Comparison of ENCODE assay signal across 8 mouse cellular contexts in the genomic region with DNA sequence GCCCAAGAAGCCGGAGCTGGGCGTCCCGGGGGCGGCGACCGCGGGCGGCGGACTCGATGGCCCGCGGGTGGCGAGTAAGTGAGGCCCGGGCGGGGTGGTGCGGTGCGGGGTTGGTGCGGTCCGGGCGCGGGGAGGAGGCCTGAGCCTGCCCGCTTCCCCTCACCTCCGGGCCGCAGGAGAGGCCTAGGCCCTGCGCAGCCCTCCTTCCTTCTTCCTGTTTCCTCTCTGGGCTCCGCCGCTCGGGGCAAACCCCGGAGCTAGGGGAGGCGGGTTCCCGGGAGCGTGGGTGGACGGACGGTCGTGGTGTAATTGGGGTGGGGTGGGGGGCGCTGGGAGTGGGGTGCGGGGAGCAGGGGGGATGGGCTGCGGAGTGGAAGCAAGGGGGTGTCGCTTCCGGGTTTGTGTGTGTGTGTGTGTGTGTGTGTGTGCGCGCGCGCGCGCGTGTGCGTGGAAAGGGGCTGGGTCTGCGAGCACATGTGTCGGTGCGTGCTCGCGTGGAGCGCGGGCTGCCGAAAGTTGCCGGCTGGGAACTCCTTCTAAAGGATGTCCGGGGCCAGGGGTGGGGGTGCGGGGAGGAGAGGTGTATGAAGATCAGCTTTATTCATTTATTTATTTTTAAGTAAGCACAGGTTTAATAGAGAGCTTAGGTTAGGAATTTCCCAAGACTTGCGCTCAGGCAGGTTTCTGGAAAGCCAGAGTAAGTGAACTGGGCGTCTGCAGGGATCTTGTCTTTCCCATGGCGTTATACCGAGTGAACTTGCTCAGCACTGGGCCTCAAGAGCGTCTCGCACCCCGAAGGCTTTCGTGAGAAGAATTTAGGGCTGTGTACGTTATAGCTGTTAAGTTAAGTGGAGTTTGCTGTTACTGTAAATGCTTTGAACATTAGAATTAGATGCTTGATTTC. TPM values are rescaled to one million over a fixed set of nuclear protein-coding genes. Genes with fewer than 3 reads are reported as not detected.
DNase-seq lines count a peak whose midpoint lies in the region; ATAC-seq and TF ChIP-seq lines count a peak whose summit lies in the region.

No protein-coding gene starts in this region.

- peak; percentile 69 for TF ChIP-seq POLR2A in CH12.LX (IDR thresholded peaks at IDR 0.05; ENCODE audit: low read depth, low read length)

- peaks cover 56% of the 10 kb centered on the region for H3K79me2 ChIP-seq in CH12.LX (replicated peaks; ENCODE audit: control insufficient read depth, extremely low read depth, insufficient read depth, poor library complexity, severe bottlenecking)

- H3K4me3 ChIP-seq in CH12.LX (replicated peaks in 1 of 3; ENCODE audit: low read depth in 2 of 3, low read length in 2 of 3, poor library complexity in 1 of 3), result peak overlapping the region; percentile 90 to 96 (median 92)
- H3K4me3 ChIP-seq in forebrain, embryonic 14.5 days (ENCODE audit: low read depth, low read length), result peak overlapping the region; percentile 98
- H3K4me3 ChIP-seq in liver, postnatal 0 days (ENCODE audit: low read depth, low read length), result peak overlapping the region; percentile 81
- peak overlapping the region; percentile 90 for H3K4me3 ChIP-seq in neural tube, embryonic 13.5 days

- H3K9me3 ChIP-seq in CH12.LX (replicated peaks; ENCODE audit: low read length), result no peaks in the 10 kb centered on the region
- no peaks in the 10 kb centered on the region for H3K9me3 ChIP-seq in forebrain, embryonic 14.5 days (replicated peaks; ENCODE audit: control insufficient read depth, low read length)
- H3K9me3 ChIP-seq in liver, postnatal 0 days (ENCODE audit: low read length), result no peaks in the 10 kb centered on the region
- no peaks in the 10 kb centered on the region for H3K9me3 ChIP-seq in neural tube, embryonic 13.5 days

- WGBS in forebrain, embryonic 14.5 days, result 1% methylated on average over 32 of the region's 68 CpGs
- under 1% methylated on average over 37 of the region's 68 CpGs for WGBS in liver, postnatal 0 days (ENCODE audit: insufficient replicate concordance)
- WGBS in neural tube, embryonic 13.5 days, result under 1% methylated on average over 56 of the region's 68 CpGs

- H3K27me3 ChIP-seq in CH12.LX (replicated peaks), result no peaks in the 10 kb centered on the region
- no peaks in the 10 kb centered on the region for H3K27me3 ChIP-seq in forebrain, embryonic 14.5 days (replicated peaks; ENCODE audit: control insufficient read depth, insufficient read depth, low read length)
- H3K27me3 ChIP-seq in liver, postnatal 0 days (ENCODE audit: insufficient read depth, low read length), result no peaks in the 10 kb centered on the region
- no peaks in the 10 kb centered on the region for H3K27me3 ChIP-seq in neural tube, embryonic 13.5 days

- dilution Hi-C loops in CH12.LX (cut with MboI; ENCODE audit: extremely low pct_ligation_motif_present, extremely low pct_unique_long_range_greater_than_20kb, low sequenced_read_pairs), result no loop called here

- peak; percentile 52 for DNase-seq in CH12.LX (ENCODE audit: extremely low read depth)
- DNase-seq in brain, embryonic 18.5 days (ENCODE audit: low read depth, low spot score), result peak; percentile 32
- peak; percentile 65 for DNase-seq in forebrain, embryonic 14.5 days (ENCODE audit: low spot score)
- DNase-seq in heart, postnatal 10 days, result peak; percentile 68 to 78
- DNase-seq in kidney, postnatal 4 days, result peak; percentile 75 to 86
- DNase-seq in liver, postnatal 0 days, result peak; percentile 84
- DNase-seq in testis, postnatal 14 days (ENCODE audit: low spot score), result peak; percentile 83

- peak; percentile 53 for ATAC-seq in forebrain, embryonic 14.5 days
- ATAC-seq in liver, postnatal 0 days, result peak; percentile 58
- peak; percentile 75 for ATAC-seq in neural tube, embryonic 13.5 days (ENCODE audit: low read depth)

- peaks cover 9 to 42% of the 10 kb centered on the region in 2 experiments for H3K4me1 ChIP-seq in CH12.LX (ENCODE audit: control insufficient read depth in 1 of 2, insufficient read depth in 2 of 2)
- peaks cover 19% of the 10 kb centered on the region for H3K4me1 ChIP-seq in forebrain, embryonic 14.5 days (ENCODE audit: control insufficient read depth, insufficient read depth, low read length)
- H3K4me1 ChIP-seq in liver, postnatal 0 days (ENCODE audit: insufficient read depth), result peaks cover 41% of the 10 kb centered on the region
- peaks cover 52% of the 10 kb centered on the region for H3K4me1 ChIP-seq in neural tube, embryonic 13.5 days (replicated peaks)

- intact Hi-C loops in heart, postnatal 10 days (cut with DNase I), result loop anchor here (5.0 to 10.0 kb wide), 2 partner anchors 46 to 284 kb away; no protein-coding TSS in a partner anchor

- no peak for TF ChIP-seq EP300 in CH12.LX (IDR thresholded peaks at IDR 0.05; ENCODE audit: low read length)
- no peak for TF ChIP-seq EP300 in liver, postnatal 0 days (IDR thresholded peaks at IDR 0.05; ENCODE audit: low read depth)

- peaks cover 7 to 35% of the 10 kb centered on the region in 2 experiments for H3K36me3 ChIP-seq in CH12.LX (replicated peaks in 1 of 2; ENCODE audit: control insufficient read depth in 1 of 2, insufficient read depth in 1 of 2, low read length in 1 of 2)
- H3K36me3 ChIP-seq in forebrain, embryonic 14.5 days (ENCODE audit: control insufficient read depth, insufficient read depth, low read length), result no peaks in the 10 kb centered on the region
- peaks cover 7% of the 10 kb centered on the region; the same call in 1 of the 2 replicates for H3K36me3 ChIP-seq in liver, postnatal 0 days (replicated peaks; ENCODE audit: insufficient read depth, low read length)
- no peaks in the 10 kb centered on the region for H3K36me3 ChIP-seq in neural tube, embryonic 13.5 days

- peak overlapping the region; percentile 95 for H3K9ac ChIP-seq in CH12.LX (ENCODE audit: insufficient read depth, low read depth)
- H3K9ac ChIP-seq in forebrain, embryonic 14.5 days (ENCODE audit: low read length), result peak overlapping the region; percentile 83
- peak overlapping the region; percentile 88 for H3K9ac ChIP-seq in liver, postnatal 0 days (replicated peaks)
- peak overlapping the region; percentile 97 for H3K9ac ChIP-seq in neural tube, embryonic 13.5 days

- no peak for TF ChIP-seq RAD21 in CH12.LX (IDR thresholded peaks at IDR 0.05; ENCODE audit: low read depth, low read length)

- peak overlapping the region; percentile 26; the same call in 1 of the 2 replicates for H3K4me2 ChIP-seq in CH12.LX (ENCODE audit: insufficient read depth, low read depth, poor library complexity, severe bottlenecking)
- H3K4me2 ChIP-seq in forebrain, embryonic 14.5 days (ENCODE audit: low read length), result peak overlapping the region; percentile 79
- H3K4me2 ChIP-seq in liver, postnatal 0 days (ENCODE audit: low read depth, low read length), result peak overlapping the region; percentile 89
- peak overlapping the region; percentile 93 for H3K4me2 ChIP-seq in neural tube, embryonic 13.5 days

- H3K27ac ChIP-seq in CH12.LX (ENCODE audit: insufficient read depth, low read depth), result peak overlapping the region; percentile 74
- H3K27ac ChIP-seq in forebrain, embryonic 14.5 days (ENCODE audit: low read depth, low read length), result peak overlapping the region; percentile 96
- peak overlapping the region; percentile 99 for H3K27ac ChIP-seq in liver, postnatal 0 days (ENCODE audit: low read depth)
- peak overlapping the region; percentile 99 for H3K27ac ChIP-seq in neural tube, embryonic 13.5 days (replicated peaks)

- in situ Hi-C loops in CH12.LX (cut with MboI; ENCODE audit: low pct_ligation_motif_present, low pct_unique_long_range_greater_than_20kb, low sequenced_read_pairs), result no loop called here

- TF ChIP-seq CTCF in CH12.LX (conservative IDR thresholded peaks at IDR 0.05 in 1 of 2, IDR thresholded peaks at IDR 0.05 in 1 of 2; ENCODE audit: low read depth in 2 of 2, low read length in 2 of 2), result no peak
- TF ChIP-seq CTCF in liver, postnatal 0 days (IDR thresholded peaks at IDR 0.05; ENCODE audit: low read depth), result no peak

TF ChIP-seq in CH12.LX, 34 proteins besides CTCF, POLR2A, EP300 and RAD21 (continues in another document):
- peak; percentile 62 for TF ChIP-seq TCF12 (IDR thresholded peaks at IDR 0.05; ENCODE audit: low read depth, low read length)
- peak; percentile 90 for TF ChIP-seq MYC (IDR thresholded peaks at IDR 0.05; ENCODE audit: low read depth, low read length)
- peak; percentile 64 for TF ChIP-seq NRF1 (IDR thresholded peaks at IDR 0.05; ENCODE audit: low read depth, low read length)
- TF ChIP-seq MEF2A (IDR thresholded peaks at IDR 0.05; ENCODE audit: borderline replicate concordance, low read depth, low read length), result no peak
- TF ChIP-seq PAX5 (IDR thresholded peaks at IDR 0.05; ENCODE audit: low read length), result no peak
- peak; percentile 69 for TF ChIP-seq HCFC1 (IDR thresholded peaks at IDR 0.05; ENCODE audit: low read depth, low read length)
- TF ChIP-seq SIN3A (IDR thresholded peaks at IDR 0.05; ENCODE audit: low read length), result peak; percentile 91
- 0 out of 2 replicates have a peak, but pooled peaks have one; percentile 8 for TF ChIP-seq ZMIZ1 (IDR thresholded peaks at IDR 0.05; ENCODE audit: low read depth, low read length)
- TF ChIP-seq MXI1 (IDR thresholded peaks at IDR 0.05; ENCODE audit: low read depth, low read length), result peak; percentile 93
- TF ChIP-seq UBTF (IDR thresholded peaks at IDR 0.05; ENCODE audit: low read depth, low read length), result peak; percentile 88; the same call in 1 of the 2 replicates
- TF ChIP-seq TBP (conservative IDR thresholded peaks at IDR 0.05; ENCODE audit: low read depth, low read length), result no peak
- peak; percentile 76; the same call in 1 of the 2 replicates for TF ChIP-seq CHD1 (IDR thresholded peaks at IDR 0.05; ENCODE audit: low read depth, low read length)
- TF ChIP-seq MAX (IDR thresholded peaks at IDR 0.05; ENCODE audit: low read length), result peak; percentile 75
- peak; percentile 84 for TF ChIP-seq ELF1 (IDR thresholded peaks at IDR 0.05; ENCODE audit: low read depth, low read length)

RNA-seq across cellular contexts. Expression of a gene that starts 1.2 kb away (rescaled TPM):
- 40.2 and 42.9 TPM in 2 replicates for total RNA-seq in CH12.LX (2012; rRNA removed)
- total RNA-seq in CH12.LX (2014; rRNA removed), result 43.5 and 47.2 TPM in 2 replicates
- 24.4 and 37.6 TPM in 2 replicates for polyA plus RNA-seq in CH12.LX (2012; ENCODE audit: insufficient read length, low read depth)
- 39.7 and 52.6 TPM in 2 replicates for polyA plus RNA-seq in forebrain, embryonic 14.5 days (2014; fragmentation: Nextera tagmentation; extraction: Ambion mirVana)
- total RNA-seq in heart, postnatal 10 days (2021), result 10 to 100 TPM; 59.7 to 63.2 TPM
- polyA plus RNA-seq in liver, postnatal 0 days (2015; fragmentation: Nextera tagmentation; extraction: Ambion mirVana), result 25.2 and 29.9 TPM in 2 replicates
- polyA plus RNA-seq in neural tube, embryonic 13.5 days (2015; fragmentation: Nextera tagmentation; extraction: Ambion mirVana), result 63.1 and 69.1 TPM in 2 replicates

RNA-seq across cellular contexts. Expression of a gene that starts 30.9 kb away (rescaled TPM):
- total RNA-seq in CH12.LX (2012; rRNA removed) (0.76 TPM in 2 replicates), CH12.LX (2014; rRNA removed) (3.2 and 3.3 TPM in 2 replicates)
- 2.0 and 2.3 TPM in 2 replicates for polyA plus RNA-seq in CH12.LX (2012; ENCODE audit: insufficient read length, low read depth)
- 0.04 and 0.25 TPM in 2 replicates for polyA plus RNA-seq in forebrain, embryonic 14.5 days (2014; fragmentation: Nextera tagmentation; extraction: Ambion mirVana)
- total RNA-seq in heart, postnatal 10 days (2021), result under 1 TPM; 0.07 to 0.12 TPM
- polyA plus RNA-seq in liver, postnatal 0 days (2015; fragmentation: Nextera tagmentation; extraction: Ambion mirVana), result 1.3 and 1.5 TPM in 2 replicates
- polyA plus RNA-seq in neural tube, embryonic 13.5 days (2015; fragmentation: Nextera tagmentation; extraction: Ambion mirVana), result 0.64 and 0.95 TPM in 2 replicates

Comparison
In these comparisons a context has a peak if more than half of its experiments do, and no peak if none do; other contexts are left out.
1. Peak in every context shown above with its lines: DNase-seq, ATAC-seq, H3K4me3 ChIP-seq and H3K27ac ChIP-seq.
2. DNase-seq: peak in every context shown above with its lines; median percentile 84 in liver, postnatal 0 days; 83 in testis, postnatal 14 days; 80 in kidney, postnatal 4 days; 73 in heart, postnatal 10 days; 65 in forebrain, embryonic 14.5 days; 52 in CH12.LX; 32 in brain, embryonic 18.5 days.
3. H3K4me2 ChIP-seq: peak in every context shown above with its lines; median percentile 93 in neural tube, embryonic 13.5 days; 89 in liver, postnatal 0 days; 79 in forebrain, embryonic 14.5 days; 26 in CH12.LX.